Mouse (Mus musculus) B cell, adult 2 months (primary cell): ENCODE data around the gene Frmd4a.
A peak's percentile ranks its signal among the peaks of the same experiment; 100 is the strongest.

ENCODE experiments used
- DNase-seq, 2 experiments: peaks; one replicate each; pipeline ENCODE4 v3.0.0; 2022

Frmd4a gene

DNA sequence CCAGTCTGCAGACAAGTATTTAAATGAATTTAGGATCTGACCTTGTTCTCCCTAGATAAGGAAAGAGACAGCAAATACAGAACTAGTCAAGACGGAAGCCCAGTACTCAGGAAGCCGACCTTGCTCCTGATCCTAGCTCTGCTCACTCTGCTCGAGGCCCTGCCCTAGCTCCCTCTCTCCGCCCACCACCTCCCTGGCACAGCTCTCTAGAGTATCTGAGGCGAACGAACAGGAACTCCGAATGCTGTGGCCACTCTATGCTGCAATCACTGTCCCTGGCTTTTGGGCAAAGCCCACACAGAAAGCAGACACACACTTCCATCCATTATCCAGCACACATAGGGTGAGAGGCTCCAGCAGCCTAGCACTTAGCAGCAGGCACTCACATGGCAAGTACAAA is 619.1 kb downstream of the Frmd4a start:
- no peak for DNase-seq

DNA sequence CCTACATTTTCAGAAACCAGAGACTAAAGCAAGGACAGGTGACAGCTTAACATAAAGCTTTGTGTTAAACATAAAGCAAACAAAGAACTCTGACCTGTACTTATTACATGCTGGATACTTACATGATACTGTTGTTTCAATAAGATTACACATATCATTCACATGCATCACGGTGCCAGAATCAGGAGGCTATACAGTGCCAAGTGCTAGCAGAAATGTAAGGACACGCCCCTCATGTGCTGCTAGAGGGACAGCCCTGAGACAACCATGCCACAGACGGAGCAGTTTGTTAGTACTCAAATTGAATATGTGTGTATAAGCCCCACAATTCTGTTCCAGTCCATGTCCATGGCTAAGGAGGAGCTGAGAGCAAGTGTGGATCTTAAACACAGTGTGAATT is 620.7 kb downstream of the Frmd4a start:
- DNase-seq = no peak

DNA sequence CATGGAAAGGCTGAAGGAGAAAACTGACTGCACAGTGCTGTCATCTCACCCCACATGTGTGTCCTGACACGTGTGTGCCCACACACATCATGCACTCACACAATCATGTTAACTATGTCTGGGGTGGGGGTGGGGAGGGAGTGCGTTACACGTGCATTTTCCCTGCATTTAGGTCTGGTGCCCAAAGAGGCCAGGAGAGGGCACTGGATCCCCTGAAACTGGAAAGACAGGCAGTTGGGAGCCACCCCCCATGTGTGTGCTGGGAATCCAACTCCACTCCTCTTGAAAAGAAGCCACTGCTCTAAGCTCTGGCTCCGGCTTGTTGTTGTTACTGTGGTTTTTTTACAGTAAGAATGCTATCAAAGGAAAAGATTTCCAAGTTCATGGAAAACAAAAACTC is 627.5 kb downstream of the Frmd4a start:
- no peak for DNase-seq

DNA sequence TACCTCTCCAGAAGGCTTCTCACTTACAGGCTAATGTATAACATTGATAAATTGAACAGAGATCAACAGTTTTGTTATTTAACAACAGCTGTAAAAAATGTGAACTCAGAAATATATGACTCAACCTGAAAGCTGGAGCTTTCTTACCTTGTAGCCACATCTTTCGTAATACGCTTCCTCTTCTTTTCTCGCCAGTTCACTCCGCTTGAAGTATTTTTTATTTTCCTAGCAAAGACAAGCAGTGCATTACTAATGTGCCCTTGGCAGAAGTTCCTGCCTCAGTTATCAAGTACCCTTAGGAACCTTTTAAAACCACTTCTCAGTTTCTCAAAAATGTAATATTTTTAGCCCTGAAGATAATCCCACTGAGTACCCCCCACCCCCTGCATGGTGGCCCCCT is 630.6 kb downstream of the Frmd4a start:
- no peak for DNase-seq

DNA sequence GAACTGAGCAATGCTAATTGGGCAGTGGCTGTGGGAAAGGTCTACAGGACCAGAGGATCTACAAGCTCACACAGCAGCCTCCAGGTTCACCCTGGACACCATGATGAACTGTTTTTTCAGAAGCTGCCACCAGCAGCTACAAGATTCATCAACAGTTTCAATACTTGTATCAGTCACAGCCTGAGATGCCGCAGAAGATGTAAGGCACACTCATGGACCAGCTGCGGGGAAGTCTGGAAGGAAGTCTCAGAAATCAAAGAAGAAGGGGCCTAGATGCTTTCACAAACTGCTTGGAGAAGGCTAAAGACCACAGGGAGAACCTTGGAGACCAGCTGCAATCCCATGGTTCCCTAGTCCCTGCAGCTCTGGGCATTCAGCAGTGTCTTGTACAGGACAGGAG is 632.1 kb downstream of the Frmd4a start:
- DNase-seq = no peak

DNA sequence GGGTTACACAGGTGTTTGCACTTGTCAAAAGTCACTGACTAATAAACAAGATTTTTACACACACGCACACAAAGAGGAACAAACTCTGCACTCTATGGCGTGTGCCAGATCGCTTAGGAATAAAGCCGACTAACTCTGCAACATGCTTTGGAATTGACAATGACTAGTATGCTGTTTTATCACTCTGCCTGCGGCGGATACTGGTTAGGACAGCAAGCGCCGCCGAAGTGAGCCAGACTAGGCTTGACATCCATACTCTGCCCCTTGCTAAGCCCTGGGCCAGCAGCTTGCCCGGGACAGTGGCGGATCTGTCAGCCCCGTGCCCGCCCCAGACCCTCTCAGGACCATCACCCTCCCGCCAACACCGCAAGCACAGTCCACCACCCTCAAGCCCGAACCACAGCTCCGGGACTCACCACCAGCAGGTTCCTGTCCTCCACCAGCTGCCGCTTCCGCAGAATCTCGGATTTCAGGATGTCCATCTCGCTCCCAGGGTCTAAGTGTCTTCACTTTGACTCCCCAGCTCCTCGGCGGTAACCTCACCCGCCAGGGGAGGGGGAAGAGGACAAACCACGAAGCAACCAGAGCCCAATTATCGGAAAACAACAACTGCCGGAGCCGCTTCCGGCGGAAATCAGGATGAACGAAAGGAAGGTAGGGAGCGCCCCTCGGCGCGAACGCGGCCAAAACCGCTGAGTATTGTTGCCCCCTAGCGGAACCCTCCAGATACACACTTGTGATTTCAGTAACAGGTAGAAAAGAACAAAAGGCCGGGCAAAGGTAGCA is 634.2 kb downstream of the Frmd4a start, which contains the start of gene Prpf18:
Prpf18 (minus strand) TSS at position 614 of the 786 bp plus-strand sequence.
- peak; percentile 95 for DNase-seq

DNA sequence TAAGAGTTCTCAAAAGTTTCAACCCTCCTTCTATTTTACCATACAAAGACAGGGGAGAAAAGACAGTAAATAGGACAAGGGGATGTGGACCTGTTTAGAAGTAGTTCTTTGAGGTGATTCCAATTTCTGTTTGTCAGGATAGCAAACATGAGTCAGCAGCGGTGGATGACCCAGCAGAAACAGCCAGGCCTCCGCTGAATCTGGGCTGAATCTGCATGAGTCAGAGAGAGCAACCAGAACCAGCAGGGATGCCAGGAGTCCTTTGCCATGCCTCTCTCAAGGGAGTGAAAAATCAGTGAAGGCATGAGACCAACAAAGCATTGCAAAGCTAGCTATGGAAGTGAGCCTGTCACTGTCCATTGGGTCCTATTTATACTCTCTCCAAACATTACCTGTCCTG is 643.2 kb downstream of the Frmd4a start:
- no peak for DNase-seq
